Mouse (Mus musculus) spleen, postnatal 14 days (tissue): Measurements from ENCODE around the gene Tpk1.

ENCODE experiments used
- DNase-seq, 2 experiments: peaks; one replicate each; pipeline ENCODE4 v3.0.0; 2021 to 2022; ENCODE audit warnings: low spot score in 2 of 2

The Tpk1 gene

DNA sequence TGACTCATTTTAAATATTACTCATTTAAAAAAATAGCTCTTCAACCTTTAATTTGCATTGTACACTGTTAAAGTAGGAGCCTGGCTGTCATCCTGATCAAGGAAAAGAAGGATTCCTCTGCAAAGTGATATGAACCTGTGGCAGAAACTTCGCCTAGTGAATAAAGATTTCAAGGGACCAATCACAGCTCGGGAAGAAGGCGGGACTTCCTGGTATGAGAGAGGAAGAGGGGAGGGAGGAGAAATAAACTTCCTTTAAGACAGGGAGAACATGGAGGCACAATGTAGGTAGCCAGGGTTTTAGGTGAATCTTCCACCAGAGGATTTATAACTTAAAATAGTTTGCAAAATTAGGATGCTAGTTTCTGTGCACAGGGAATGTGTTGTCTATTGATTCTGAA is 223.9 kb downstream of the Tpk1 start:
- DNase-seq, result no peak

DNA sequence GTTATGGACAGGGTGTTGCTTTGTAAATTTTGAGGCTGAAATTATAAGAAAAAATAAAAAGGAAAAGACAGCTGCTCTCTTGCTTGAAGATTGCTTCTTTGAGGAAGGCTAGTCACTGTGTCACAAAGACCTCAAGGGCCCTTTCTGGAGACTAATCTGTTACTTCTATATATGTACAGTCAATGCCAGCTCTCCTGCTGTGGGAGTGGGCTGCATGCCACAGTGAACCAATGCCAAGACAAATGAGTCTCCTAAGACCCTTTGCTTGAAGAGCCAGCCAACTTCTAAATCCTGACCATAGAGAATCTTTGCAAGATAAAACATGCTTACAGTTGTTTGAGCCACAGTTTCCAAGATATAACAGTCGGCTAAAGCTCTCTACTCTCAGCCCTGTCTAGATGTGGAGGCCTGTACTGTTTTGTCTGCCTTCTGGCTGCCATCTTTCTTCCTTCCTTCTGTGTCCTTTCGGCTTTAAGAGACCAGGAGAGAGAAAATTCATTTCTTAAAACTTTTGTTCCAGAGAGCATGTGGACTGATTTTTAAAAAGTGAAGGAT is 230.0 kb downstream of the Tpk1 start:
- no peak for DNase-seq

DNA sequence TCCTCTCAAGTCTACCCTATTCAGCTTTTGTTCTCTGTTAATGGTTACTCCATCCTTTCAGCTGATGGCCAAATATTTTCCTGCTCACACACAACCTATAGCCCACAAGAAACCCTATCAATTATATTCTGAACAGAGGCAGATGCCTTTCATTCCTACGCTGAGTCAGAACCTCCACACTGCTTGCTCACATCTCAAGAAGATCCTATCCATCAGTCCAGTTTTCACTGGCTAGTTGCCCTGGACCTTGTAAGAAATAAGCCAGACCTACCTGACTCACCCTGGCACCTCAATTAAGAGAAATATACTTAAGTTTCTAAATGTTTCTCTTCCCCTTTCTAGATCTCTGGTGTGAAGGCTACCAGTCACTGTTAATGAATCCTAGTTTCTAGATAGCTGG is 231.7 kb downstream of the Tpk1 start:
- no peak for DNase-seq

DNA sequence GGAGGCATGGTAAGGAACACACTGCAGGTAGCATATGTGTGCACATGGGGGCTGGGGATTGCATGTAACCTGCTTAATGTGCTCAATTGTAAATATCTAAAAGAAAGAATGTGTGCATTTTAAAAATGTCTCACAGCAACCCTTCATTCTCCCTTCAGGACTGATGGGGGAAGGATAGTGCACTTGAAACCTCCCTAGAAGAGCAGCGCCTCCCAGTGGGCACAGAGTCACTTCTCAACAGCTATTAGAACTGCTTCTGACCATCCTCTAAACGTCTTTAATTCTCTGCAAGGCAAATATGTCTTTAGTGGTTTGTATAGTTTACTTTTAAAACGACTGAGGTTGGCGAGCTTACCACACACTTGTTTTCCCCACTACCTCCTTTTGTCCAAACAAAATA is 241.1 kb downstream of the Tpk1 start:
- DNase-seq, result no peak

DNA sequence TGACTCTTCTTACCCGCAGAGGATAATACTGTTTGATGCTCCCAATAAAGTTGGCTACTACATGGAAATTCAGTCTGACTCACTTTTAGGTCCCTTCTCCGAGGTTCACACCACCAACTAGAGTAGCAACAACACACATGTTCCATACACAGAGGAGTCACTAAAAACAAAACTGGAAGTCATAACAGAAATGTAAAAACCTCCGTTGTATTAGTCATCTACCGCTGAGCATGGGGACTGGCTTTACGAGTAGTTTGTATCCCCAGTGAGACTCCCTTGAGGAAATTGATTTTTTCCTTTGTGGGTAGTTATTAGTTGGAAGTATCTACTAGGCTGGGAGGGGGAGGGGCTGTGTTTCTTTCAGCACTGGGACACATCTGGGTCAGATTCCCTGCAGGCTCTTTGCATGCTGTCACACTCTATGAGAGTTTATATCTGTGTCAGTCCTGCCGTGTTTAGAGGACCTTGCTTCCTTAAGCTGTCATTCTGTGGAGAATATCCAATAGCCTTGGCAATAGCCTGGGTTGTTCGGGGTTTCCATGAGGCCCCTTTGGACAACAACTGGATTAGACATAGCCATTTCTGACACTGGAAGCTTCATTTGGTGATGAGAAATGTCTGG is 245.6 kb downstream of the Tpk1 start:
- no peak for DNase-seq

DNA sequence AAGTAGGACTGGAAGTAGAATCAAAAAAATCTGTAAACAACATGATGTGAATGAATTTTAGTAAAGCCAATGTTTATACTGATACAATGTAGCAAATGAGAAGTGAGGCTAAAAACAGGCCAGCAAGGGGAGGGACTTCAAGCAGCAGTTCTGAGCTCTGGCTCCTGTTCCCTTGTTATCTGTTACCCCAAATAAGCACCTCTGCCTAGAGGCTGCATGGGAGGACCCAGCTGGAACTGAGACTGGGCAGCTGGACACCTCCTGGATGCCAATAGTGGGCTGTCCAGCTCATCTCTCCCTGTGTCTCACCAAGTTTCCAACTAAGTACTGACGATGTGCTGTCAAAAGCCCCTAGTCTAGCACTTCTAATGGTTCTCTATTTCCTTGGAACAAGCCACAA is 257.1 kb downstream of the Tpk1 start:
- no peak for DNase-seq

DNA sequence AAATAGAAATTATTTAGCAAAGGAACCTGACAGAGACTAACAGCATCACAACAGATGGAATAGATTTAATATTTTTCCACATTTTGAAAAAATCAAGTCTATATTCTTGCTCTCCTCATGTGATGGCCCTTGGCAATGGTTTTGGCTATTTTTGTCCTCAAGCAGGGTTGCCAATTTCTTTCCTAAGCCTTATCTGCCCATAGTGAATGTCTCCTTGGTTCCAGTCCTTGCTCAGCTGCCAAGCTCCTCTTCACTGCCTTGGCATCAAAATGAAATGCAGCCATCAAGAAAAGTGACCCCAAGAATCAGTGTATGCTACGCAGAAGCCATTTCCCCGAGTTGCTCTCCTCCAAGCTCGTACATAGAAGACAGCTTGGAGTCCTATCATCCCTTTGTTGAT is 263.0 kb downstream of the Tpk1 start:
- no peak for DNase-seq

DNA sequence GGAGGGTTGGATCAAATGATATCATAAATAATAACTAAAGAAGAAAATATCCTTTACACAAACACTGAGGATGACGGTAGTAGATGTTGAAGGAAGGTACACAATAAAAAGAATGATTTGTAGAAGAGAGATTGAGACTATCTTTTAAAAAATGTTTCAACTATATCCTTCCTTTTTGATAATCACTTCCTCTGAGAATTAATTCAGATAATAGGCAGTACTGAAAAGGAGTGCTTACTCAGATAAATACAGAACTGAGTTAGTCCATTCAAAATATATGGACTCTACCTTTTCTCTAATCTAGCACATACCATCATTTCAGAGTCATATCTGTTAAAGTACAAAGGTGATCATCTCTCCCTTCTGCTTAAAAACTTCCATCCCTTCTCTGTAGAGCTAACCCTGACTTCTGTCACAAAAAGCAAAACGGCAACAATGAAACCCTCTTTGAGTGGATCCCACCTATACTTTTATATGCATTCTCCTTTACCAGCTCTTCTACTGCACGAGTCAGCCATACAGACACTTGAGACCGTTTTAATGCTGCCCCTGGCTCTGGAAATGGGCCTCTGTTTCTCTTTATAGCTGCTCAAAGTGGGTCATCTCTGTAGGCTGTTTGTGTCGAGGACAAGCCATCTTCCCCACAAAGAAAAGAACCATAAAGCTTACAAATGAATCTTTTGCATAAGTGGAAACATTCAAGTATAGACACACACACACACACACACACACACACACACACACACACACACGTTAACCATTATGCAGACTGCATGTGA is 263.7 kb downstream of the Tpk1 start:
- DNase-seq, result no peak

DNA sequence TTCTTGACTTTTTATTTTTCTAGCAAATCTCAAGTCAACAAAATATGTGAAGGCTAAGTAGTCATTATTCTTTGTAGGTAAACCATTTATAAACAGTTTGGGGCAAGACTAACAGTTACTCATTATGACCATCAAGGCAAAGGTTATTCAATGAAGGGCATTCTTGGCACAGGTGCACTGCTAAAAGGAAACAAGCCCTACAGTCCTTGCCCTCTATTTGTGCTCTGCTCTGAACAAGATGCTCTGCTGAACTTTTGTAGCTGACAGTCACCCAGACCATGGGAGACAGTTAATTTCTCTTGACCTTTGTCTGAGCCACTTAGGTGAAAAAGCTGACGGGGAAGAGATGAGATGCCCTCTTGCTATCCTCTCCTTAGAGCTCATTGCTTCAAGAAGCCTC is 269.7 kb downstream of the Tpk1 start:
- no peak for DNase-seq

DNA sequence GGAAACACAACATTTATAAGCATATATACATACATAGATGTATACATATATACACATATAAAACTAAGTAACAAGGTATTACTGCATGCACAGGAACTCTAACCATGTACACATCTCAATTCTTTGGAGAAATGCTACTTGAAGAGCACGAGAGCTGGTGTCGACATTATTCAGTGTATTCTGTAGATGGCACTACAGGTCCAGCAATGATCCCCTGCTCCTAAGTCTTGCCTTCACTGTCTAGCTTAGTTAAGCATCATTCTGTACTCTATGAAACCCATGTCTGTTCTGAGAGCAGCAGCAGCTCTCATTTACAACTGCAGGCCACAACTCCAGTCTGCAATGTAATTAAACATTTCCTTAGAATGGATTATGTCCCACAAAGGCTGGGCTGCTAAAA is 270.5 kb downstream of the Tpk1 start:
- DNase-seq, result no peak

DNA sequence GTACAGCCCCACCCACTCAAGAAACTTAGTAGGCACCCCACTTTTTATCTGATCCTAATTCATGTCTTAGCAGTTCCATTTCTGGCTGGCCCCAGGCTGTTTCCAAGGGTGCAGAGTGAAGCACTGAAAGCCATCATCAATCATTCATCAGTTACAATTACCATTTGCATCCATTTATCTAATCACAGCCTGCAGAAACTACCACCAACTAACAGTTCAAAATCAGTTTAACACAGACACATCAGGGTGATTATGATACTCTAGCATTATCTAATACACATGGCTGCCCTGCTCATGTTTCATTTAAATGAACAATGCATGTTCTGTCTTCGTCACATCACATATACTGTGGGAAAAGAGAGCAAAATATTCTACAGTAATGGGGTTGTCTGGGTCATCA is 274.7 kb downstream of the Tpk1 start:
- no peak for DNase-seq

DNA sequence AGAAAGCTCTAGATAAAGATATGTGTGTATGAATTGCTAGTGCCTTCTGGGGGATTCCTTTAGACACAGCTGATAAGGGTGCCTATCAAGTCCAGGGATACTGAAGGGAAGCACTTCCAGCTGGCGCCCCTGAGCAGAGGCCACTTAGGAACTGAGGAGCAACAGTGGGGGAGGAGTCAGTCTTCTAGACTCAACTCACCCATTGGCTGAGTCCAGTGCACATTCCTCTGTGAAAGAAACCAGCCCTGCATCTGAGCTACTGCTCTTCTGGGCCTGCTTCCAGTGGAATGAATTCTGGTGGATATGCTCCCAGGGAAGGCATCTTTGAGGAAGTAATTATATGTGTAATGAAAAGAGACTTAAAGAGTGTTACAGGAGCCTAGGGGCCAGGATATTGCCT is 278.8 kb downstream of the Tpk1 start:
- DNase-seq, result no peak

DNA sequence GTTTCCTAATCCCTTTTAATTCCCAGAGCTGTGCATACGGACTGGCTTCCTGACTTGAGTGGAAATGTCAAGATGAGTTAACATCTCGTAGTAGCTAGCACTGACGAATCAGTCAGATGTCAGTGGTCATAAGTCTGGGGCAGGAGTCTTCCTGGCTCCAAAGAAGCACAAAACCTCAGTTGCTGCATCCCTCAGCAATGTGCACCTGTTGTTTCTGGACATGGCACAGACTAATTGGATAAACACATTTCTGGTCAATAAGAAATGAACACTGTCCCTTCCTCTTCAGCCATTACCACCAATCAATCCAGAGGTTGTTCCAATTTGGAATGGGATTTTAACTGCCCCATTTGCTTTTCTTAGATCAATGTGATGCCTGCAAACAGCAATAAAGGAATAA is 281.2 kb downstream of the Tpk1 start:
- no peak for DNase-seq

DNA sequence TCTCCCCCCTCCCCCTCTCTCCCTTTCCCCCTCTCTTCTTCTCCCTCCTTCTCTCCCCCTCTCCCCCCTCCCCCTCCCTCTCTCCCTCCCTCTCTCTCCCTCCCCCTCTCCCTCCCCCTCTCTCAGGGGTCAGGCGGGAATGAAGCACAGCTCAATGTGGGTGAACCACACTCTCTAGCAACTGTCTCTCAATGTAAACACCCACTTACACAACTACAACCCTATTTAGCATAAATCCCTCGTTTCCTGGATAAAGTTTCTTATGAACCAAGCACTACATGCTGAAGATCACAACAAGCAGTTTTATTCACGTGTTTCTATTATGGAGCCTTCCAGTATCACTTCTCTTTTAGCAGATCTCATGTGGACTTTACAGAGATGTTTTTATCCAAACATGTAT is 281.8 kb downstream of the Tpk1 start:
- DNase-seq, result no peak

DNA sequence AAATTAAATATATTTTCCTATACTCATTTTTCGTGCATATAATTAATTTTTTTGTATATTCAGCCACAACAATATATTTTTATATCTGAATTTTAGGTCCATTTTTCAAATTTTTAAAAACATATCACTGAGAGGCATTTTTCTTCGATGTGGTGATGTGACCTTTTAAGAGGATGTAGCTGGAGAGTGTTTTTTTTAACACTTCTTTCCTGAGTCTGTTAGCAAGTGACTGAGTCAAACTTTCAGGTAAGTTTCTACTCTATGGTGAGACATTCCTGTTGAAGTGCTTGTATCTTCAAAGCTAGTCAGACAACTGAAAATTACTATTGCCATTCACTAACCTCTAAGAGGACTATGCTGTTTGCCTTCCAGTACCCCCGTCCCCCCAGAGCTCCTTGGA is 283.3 kb downstream of the Tpk1 start:
- no peak for DNase-seq

DNA sequence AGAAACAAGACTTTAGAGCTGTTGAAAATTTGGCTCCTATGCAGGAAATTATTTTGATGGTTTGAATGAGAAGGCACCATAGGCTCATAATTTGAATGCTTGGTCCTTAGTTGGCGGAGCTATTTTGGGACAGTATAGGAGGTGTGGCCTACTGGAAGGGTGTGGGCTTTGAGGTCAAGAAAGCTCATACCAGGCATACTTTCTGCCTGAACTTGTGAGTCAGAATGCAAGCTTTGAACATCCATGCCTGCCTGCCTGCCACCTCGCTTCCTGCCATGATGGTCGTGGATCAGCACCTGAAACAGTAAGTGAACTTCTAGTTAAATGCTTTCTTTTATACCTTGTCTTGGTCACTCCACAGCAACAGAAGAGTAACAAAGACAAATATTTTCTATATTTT is 283.8 kb downstream of the Tpk1 start:
- no peak for DNase-seq

DNA sequence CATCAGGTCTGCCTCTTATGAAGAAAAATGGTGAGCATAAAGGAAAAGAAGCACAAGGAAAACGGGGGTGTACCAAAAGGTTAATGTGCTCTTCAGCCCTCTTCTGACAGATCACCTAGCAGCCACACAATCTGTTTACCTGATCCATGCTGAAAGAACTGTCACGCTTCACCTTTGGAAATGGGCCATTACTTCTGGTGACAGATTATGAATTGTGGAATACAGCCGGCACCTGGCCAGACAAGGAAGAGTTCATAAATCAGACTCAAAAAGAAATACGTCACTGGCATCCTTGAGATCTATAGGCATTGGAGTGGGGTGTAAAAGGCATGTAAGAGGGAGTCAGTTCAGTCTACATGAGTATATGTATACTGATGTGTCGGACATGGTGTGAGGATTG is 292.9 kb downstream of the Tpk1 start:
- no peak for DNase-seq

DNA sequence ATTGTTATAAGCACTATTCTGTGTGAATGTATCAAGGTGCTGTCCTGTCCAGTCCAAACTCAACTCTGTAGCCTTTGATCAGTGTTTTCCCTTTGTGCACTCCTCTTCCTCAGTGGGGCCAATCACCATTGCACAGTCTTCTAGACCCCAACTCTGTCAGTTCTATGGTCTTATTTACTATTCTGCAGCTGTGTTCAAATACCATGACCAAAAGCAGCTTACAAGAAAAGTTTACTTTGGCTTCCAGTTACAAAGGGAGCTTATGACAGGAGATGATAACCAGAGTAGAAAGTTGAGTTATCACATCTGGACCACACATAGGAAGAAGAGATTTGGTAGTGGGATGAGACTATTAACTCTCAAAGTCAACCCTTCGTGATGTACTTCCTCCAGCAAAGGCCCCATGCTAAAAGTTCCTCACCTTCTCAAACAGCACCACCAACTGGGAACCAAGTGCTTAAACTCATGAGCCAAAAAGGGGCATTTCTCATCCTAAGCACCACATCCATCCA is 298.6 kb downstream of the Tpk1 start:
- no peak for DNase-seq

DNA sequence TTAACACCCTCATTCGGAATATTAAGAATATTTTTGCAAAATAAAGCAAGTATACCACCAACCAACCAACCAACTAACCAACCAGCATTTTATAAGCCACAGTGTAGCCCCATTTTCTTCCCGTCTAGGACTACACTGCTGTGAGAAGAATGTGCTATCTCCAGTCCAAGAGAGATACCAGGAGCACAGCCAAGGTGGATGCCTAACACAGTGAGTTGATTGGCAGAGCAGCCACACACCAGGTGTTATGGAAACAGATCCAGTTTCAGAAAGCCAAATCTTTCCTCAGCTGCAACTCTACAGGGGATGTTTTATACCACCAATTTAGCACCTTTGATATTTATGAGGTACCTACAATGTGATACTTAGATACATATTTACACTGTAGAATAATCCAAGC is 299.1 kb downstream of the Tpk1 start:
- no peak for DNase-seq

DNA sequence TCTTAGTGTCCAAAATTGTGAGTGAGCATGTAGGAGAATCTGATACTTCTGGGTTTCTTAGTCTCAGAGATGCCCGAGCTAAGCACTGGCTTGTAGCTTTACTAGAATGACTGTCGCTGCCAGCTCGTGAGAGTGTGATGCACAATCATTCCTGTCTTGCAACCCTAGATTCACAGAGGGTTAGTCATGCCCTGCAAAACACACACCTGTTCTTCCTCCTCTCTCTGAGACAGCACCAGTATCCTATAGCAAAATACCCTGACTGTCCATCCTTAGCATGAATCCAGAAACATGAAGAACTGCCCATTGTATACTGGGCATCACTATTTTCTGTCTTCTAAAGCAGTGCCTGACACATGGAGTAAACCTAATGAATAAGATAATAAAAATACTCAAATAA is 302.2 kb downstream of the Tpk1 start:
- DNase-seq, result no peak

DNA sequence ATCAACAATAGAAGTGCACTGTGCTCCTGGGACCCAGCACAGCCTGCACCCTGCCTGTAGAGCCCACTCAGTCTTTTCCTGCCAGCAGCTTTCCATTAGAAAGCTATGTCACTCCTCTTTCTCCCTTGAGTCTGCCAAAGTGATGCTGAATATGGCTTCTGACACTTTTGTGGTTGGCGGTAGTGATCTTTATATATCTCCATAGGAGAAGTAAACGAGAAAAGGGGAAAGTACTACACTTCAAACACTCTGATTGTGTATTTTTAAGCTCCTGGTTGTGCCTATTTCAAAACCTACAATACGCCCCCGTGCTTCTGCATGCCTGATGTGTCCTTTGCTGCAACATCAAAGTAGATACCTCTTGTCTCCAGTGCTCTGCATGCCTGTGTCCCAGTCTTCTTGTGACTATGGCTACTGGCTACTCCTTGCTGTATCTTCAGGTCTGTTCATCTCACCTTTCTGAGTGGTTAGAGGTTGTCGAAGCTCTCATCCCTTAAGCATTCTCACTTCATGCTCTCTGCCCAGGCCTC is 302.7 kb downstream of the Tpk1 start:
- DNase-seq, result no peak

DNA sequence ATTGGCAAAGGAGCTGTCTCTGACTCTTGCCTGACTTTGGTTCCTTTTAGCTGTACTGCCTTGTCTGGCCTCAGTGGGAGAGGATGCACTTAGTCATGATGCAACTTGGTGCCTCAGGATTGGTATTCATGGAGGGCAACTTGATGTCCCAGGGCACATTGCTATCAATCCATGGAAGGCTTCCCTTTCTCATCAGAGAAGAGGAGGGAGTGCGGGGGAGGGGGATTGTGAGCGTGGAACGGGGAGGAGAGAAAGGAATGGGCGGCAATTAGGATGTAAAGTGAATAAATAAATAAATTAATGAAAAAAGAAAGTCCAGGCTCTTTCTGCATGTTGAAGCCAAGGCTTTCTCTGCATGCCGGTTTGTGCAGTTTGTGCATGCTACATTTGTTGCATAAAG is 304.8 kb downstream of the Tpk1 start:
- no peak for DNase-seq

DNA sequence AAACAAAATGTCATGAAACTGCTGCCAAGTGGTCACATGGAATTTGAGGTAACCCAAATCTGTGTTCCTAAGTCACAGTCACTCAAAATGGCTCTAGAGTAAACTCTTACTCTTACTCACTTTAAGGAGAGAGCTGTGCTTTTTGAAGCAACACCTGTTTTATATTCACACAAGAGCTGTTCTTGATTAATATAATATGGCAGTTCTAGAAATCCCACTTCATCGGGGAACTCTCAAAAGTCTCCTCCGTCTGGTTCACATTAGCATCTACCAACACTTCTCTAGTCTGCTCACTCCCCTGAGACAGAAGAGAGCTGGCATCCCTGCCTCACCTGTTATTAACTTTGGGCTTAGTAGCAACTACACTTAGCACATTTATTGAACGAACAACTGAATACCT is 305.9 kb downstream of the Tpk1 start:
- no peak for DNase-seq
